In the genomic region with DNA sequence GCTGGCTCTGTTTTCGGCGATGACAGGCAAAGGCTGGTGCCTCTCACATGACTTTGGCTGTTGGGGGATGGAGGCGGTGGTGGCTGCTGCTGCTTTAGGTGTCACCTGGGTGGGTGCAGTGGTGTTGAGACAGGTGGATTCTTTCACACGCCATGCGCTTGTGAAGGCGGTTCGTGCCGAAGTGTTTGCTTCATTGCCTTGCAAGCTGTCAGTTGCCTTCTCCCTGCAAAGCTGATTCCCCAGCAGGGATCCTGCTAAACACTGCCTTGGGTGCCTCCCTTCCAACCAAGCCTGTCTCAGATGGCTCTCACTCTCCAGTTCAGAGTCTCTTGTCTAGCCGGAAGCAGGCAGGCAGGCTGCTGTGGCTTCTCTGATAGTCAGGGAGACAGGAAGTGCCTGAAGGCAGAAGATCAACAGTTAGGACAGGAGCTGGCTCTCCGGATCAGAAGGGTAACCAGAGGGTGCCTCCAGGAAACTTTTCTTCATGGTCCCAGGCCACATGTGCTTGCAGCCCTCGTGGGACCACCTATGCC, we compare ENCODE assay signal across 9 mouse cellular contexts. TPM values are rescaled to one million over a fixed set of nuclear protein-coding genes. Genes with fewer than 3 reads are reported as not detected.
DNase-seq lines count a peak whose midpoint lies in the region; ATAC-seq and TF ChIP-seq lines count a peak whose summit lies in the region.
"Had no signal": no experiment of that assay in that cellular context is flagged by ENCODE, and none has a peak within 500 bp of the region (broad histone marks: within the 10 kb centered on the region; RNA-seq: fewer than 3 reads in every experiment).

No protein-coding gene starts in this region.

- no peak overlapping the region for H3K9ac ChIP-seq in heart, postnatal 0 days (replicated peaks; ENCODE audit: low read depth, low read length)
- H3K9ac ChIP-seq: hindbrain, embryonic 15.5 days had no signal

- ATAC-seq in heart, postnatal 0 days (ENCODE audit: insufficient read depth, low read depth) = 0 out of 2 replicates have a peak, but pooled peaks have one; percentile 27

- no peak for DNase-seq in spleen, adult 2 months (ENCODE audit: low read depth in 1 of 2, low spot score in 2 of 2)
- DNase-seq in spleen, postnatal 14 days (ENCODE audit: low spot score in 2 of 2) = no peak
- DNase-seq in heart, postnatal 0 days (ENCODE audit: low spot score) = peak; percentile 11
- peak; percentile 45 for DNase-seq in lung, postnatal 10 days
- peak; percentile 58 to 70 for DNase-seq in thymus, postnatal 36 days
- no peak for DNase-seq in urinary bladder, postnatal 10 days (ENCODE audit: low spot score)
- DNase-seq in B cell, adult 2 months = no peak
- no peak for DNase-seq in urinary bladder, postnatal 4 days (ENCODE audit: low spot score in 2 of 2)

- H3K4me1 ChIP-seq in spleen, adult 2 months (ENCODE audit: control insufficient read depth, insufficient read depth, insufficient read length) = peaks cover 6% of the 10 kb centered on the region; the same call in 1 of the 2 replicates
- no peaks in the 10 kb centered on the region for H3K4me1 ChIP-seq in heart, postnatal 0 days (ENCODE audit: control insufficient read depth, insufficient read depth)

- H3K27ac ChIP-seq in spleen, adult 2 months (ENCODE audit: insufficient read depth, low read length) = peak overlapping the region; percentile 64
- H3K27ac ChIP-seq in heart, postnatal 0 days (ENCODE audit: low read depth) = no peak overlapping the region; the same call in 1 of the 2 replicates
- H3K27ac ChIP-seq: hindbrain, embryonic 15.5 days had no signal

- no peak overlapping the region for H3K4me2 ChIP-seq in heart, postnatal 0 days (ENCODE audit: low read depth, low read length)
- H3K4me2 ChIP-seq: hindbrain, embryonic 15.5 days had no signal

- H3K36me3 ChIP-seq in spleen, adult 2 months (ENCODE audit: control insufficient read depth, insufficient read depth, low read length) = no peaks in the 10 kb centered on the region
- H3K36me3 ChIP-seq in heart, postnatal 0 days (replicated peaks; ENCODE audit: control insufficient read depth, insufficient read depth, low read length) = no peaks in the 10 kb centered on the region
- H3K36me3 ChIP-seq: hindbrain, embryonic 15.5 days had no signal

- no peak for TF ChIP-seq EP300 in heart, postnatal 0 days (IDR thresholded peaks at IDR 0.05; ENCODE audit: low read depth)

- H3K27me3 ChIP-seq in spleen, adult 2 months (ENCODE audit: control insufficient read depth, insufficient read depth, low read length) = no peaks in the 10 kb centered on the region
- no peaks in the 10 kb centered on the region for H3K27me3 ChIP-seq in heart, postnatal 0 days (ENCODE audit: control insufficient read depth, insufficient read depth, low read length)
- H3K27me3 ChIP-seq: hindbrain, embryonic 15.5 days had no signal

- WGBS in spleen, adult 2 months = 37% methylated on average over 11 of the region's 11 CpGs
- WGBS in heart, postnatal 0 days = 44% methylated on average over 11 of the region's 11 CpGs

- H3K4me3 ChIP-seq in spleen, adult 2 months (ENCODE audit: extremely low read depth, insufficient read depth, insufficient read length) = peak overlapping the region; percentile 10; the same call in 1 of the 2 replicates
- no peak overlapping the region for H3K4me3 ChIP-seq in heart, postnatal 0 days (ENCODE audit: low read depth, low read length)
- H3K4me3 ChIP-seq: hindbrain, embryonic 15.5 days had no signal

- TF ChIP-seq CTCF in spleen, adult 2 months (IDR thresholded peaks at IDR 0.05; ENCODE audit: extremely low read depth, insufficient read depth, insufficient read length, insufficient replicate concordance) = no peak
- TF ChIP-seq CTCF in heart, postnatal 0 days (IDR thresholded peaks at IDR 0.05; ENCODE audit: low read depth) = no peak

- no peaks in the 10 kb centered on the region for H3K9me3 ChIP-seq in heart, postnatal 0 days (replicated peaks; ENCODE audit: control insufficient read depth, low read length)
- H3K9me3 ChIP-seq: hindbrain, embryonic 15.5 days had no signal

- no peak for TF ChIP-seq POLR2A in spleen, adult 2 months (IDR thresholded peaks at IDR 0.05; ENCODE audit: low read depth, low read length)

RNA-seq across cellular contexts. Expression of a gene that starts 20.3 kb away (rescaled TPM):
- polyA plus RNA-seq in spleen, adult 2 months (2012; rRNA removed) = 38.0 and 42.1 TPM in 2 replicates
- 43.9 and 58.6 TPM in 2 replicates for total RNA-seq in heart, postnatal 0 days (2014; rRNA removed; ENCODE audit: low replicate concordance)
- 31.0 and 32.3 TPM in 2 replicates for polyA plus RNA-seq in heart, postnatal 0 days (2015; fragmentation: Nextera tagmentation; extraction: Ambion mirVana)

RNA-seq across cellular contexts. Expression of a gene that starts 54.6 kb away (rescaled TPM):
- polyA plus RNA-seq in spleen, adult 2 months (2012; rRNA removed) = 11.4 and 12.1 TPM in 2 replicates
- 6.9 TPM in 2 replicates for total RNA-seq in heart, postnatal 0 days (2014; rRNA removed; ENCODE audit: low replicate concordance)
- polyA plus RNA-seq in heart, postnatal 0 days (2015; fragmentation: Nextera tagmentation; extraction: Ambion mirVana) = 47.0 and 51.7 TPM in 2 replicates

Comparison
In these comparisons a context has a peak if more than half of its experiments do, and no peak if none do; other contexts are left out.
1. DNase-seq: peak in heart, postnatal 0 days (single experiment), lung, postnatal 10 days (single experiment) and thymus, postnatal 36 days (2 of 2); none in spleen, adult 2 months (0 of 2), spleen, postnatal 14 days (0 of 2), urinary bladder, postnatal 10 days (single experiment), B cell, adult 2 months (0 of 2) and urinary bladder, postnatal 4 days (0 of 2).